Mouse (Mus musculus) erythroblast, embryonic 14.5 days (primary cell): ENCODE measurements around the gene Sh3bgr. TPM values are rescaled to one million over a fixed set of nuclear protein-coding genes. Genes with fewer than 3 reads are reported as not detected.

Experiments used
- H3K27me3 ChIP-seq: 2 replicates; pipeline ENCODE4 v1.6.1; 2012; ENCODE audit warnings: inconsistent platforms; ENCODE audit not compliant: control insufficient read depth
- H3K36me3 ChIP-seq: 2 replicates; pipeline ENCODE4 v1.6.1; 2012; ENCODE audit warnings: mild to moderate bottlenecking, inconsistent platforms; ENCODE audit not compliant: control insufficient read depth
- H3K4me1 ChIP-seq: 2 replicates; pipeline ENCODE4 v1.6.1; 2012; ENCODE audit warnings: inconsistent platforms; ENCODE audit not compliant: control insufficient read depth
- H3K4me3 ChIP-seq: replicated peaks from 2 replicates; pipeline ENCODE3; 2012; ENCODE audit warnings: moderate library complexity, mild to moderate bottlenecking, inconsistent platforms
- H3K9me3 ChIP-seq: 2 replicates; pipeline ENCODE4 v1.6.1; 2012; ENCODE audit warnings: low read length, inconsistent platforms, mixed read lengths; ENCODE audit not compliant: control insufficient read depth
- GATA1 ChIP-seq: IDR thresholded peaks from 2 replicates; pipeline ENCODE4 v1.6.1; 2012; ENCODE audit warnings: low read length, inconsistent platforms, mixed read lengths
- TAL1 ChIP-seq: IDR thresholded peaks from 3 replicates; pipeline ENCODE4 v1.6.1; 2012; ENCODE audit warnings: low read length, inconsistent platforms, mixed read lengths
- polyA plus RNA-seq: library from polyadenylated mRNA; stranded (reverse); fragments of >175 nt; gene quantifications from 2 replicates; pipeline ENCODE4 v1.2.3, GENCODE M21; 2012

Sh3bgr gene
- polyA plus RNA-seq = not detected in 2 replicates

DNA sequence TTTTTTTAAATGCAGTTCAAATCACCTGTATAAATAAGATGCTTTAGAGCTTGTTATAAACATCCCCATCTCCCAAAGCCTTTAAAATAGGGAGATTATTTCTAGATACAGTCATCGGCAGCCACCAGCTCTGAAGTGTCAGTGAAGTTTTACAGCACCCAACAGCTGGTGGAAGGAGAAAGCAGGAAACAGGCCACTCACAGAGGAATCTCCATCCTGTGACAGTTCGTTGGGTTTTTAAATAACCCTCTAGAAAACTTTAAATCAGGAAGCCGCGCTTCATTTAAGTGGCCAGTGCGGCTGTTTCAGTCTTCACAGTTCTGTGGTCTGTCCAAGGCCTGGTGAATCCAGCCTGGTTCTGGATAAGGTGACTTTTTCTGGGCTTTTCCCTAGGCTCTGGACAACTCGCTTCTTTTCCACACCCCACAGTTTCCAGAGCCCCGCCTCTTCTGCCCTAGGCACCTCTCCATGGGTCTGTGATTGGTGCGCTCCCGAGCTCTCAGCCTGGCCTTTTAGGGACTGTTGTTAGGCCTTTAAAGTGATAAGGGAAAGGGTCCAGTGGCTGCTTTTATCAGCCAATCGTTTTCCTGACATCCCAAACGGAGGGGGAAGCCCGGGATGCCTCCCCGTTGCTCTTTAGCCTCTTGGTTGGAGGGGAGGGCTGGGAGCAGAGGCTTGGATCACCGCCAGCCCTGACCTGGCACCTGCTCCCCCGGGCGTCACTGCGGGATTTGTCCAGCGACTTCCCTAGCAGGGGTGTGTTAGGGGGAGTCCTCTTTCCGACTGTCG, at the start of gene Sh3bgr:
Gene Sh3bgr, plus strand, starts transcription at position 538 of the 789 bp plus-strand sequence.
- Histone ChIP-seq H3K27me3 (peaks cover 2% of the 10 kb centered on the region; the same call in 1 of the 2 replicates), H3K4me3 (no peak within 1 kb of the TSS), H3K4me1 (no peaks in the 10 kb centered on the region), H3K36me3 (no peaks in the 10 kb centered on the region), H3K9me3 (no peaks in the 10 kb centered on the region)
- TF ChIP-seq GATA1 (no peak), TAL1 (no peak)

DNA sequence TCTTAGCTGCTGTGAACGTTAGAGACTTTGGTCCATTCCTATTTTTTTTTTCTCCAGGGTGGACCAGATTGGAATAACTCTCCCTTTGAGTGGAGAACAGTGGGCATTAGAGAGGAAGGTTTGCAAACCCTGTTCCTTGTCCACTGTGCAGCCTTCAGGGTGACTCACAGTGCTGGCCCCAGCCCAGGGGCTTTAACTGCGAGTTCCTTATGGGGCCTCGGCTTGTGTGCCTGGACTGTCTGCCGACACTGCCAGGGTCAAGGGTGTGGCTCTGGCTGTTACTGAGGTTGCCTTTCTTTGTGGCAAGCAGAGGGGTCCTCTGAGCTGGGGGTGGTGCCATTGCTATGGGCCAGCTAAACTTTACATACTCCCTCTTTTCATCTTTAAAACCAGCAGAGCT, 49.3 kb upstream of the Sh3bgr start:
- Histone ChIP-seq H3K4me1 (peaks cover 13% of the 10 kb centered on the region), H3K27me3 (no peaks in the 10 kb centered on the region), H3K9me3 (no peaks in the 10 kb centered on the region), H3K4me3 (no peak overlapping the region), H3K36me3 (peaks cover 10% of the 10 kb centered on the region)
- no peak for TF ChIP-seq GATA1
- no peak for TF ChIP-seq TAL1

DNA sequence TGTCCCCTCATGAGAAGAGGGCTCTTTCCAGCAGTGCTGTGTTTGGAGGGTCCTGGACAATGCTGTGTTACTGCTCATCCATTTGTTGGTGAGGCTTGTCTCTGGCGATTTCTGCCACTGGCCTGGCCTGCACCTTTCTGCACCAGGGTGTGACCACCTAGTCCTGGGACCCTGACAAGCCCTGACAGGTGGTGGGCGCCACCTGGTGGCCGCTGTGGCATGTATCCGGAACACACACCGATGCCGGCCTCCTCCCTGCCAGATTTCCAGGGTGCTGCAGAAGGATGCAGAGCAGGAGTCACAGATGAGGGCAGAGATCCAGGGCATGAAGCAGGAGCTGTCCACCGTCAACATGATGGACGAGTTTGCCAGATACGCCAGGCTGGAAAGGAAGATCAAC, 48.7 kb upstream of the Sh3bgr start:
- H3K4me3 ChIP-seq = no peak overlapping the region
- no peaks in the 10 kb centered on the region for H3K9me3 ChIP-seq
- H3K27me3 ChIP-seq = no peaks in the 10 kb centered on the region
- H3K4me1 ChIP-seq = peaks cover 8% of the 10 kb centered on the region
- H3K36me3 ChIP-seq = peaks cover 10% of the 10 kb centered on the region
- TF ChIP-seq TAL1 (no peak), GATA1 (no peak)

DNA sequence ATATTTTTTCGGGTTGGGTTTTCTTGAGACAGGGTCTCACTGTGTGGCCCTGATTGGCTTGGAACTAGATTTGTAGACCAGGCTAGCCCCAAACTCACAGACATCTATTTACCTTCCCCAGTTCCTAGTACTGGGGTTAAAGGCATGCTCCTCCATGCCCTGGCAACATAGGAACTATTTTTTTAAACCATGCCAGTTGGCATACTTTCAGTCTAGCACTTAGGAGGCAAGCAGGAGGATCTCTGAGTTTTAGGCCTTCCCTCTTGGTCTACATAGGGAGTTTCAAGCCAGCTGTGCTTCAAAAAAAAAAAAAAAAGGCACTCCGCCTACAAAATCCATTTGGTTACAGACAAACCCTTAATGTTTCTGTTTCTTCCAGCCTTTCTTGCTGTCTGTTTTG, 45.8 kb upstream of the Sh3bgr start:
- no peak for TF ChIP-seq GATA1
- TF ChIP-seq TAL1 = no peak
- H3K4me3 ChIP-seq = no peak overlapping the region
- H3K9me3 ChIP-seq = no peaks in the 10 kb centered on the region
- peaks cover 9% of the 10 kb centered on the region for H3K27me3 ChIP-seq
- H3K4me1 ChIP-seq = peaks cover 9% of the 10 kb centered on the region
- H3K36me3 ChIP-seq = peaks cover 14% of the 10 kb centered on the region

DNA sequence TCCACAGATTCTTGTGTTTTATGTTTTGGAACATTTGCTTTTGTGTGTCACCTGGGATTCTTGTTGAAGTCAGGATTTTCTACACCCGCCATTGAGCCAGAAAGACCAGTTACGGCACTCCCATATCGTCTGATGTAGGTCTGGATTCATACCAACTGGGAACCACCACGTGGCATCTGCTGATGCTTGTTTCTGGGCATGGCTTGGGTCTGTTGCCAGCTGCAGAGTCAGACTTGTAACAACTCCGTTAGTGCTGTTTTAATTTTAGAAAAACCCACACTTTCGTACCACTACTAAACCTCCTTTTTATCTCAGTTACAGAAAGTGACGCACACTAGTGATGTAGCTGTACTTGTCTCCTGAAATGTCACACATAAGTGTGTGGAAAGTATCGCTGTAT, 44.2 kb upstream of the Sh3bgr start:
- Histone ChIP-seq H3K36me3 (peaks cover 14% of the 10 kb centered on the region), H3K9me3 (no peaks in the 10 kb centered on the region), H3K27me3 (peaks cover 15% of the 10 kb centered on the region), H3K4me3 (no peak overlapping the region), H3K4me1 (peaks cover 11% of the 10 kb centered on the region)
- no peak for TF ChIP-seq TAL1
- TF ChIP-seq GATA1 = no peak

DNA sequence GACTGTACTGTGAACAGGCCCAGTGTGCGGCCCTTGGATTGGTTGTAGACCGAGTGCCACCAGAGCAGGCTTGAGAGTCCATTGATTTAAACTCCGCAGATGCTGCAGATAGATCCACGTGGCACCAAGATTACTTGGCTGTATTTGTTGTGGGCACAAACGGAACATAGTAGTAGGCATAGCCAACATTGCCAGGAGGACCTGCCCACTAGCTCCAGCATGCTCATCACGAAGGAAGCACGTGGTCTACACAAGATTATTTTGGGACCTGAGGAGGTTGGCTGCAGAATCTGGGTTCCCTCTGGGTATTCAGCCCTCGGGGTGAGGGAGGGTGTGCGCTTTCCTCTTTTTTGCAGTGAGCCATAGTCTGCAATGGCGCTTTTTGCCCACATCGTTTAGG, 43.1 kb upstream of the Sh3bgr start:
- Histone ChIP-seq H3K9me3 (no peaks in the 10 kb centered on the region), H3K27me3 (peaks cover 15% of the 10 kb centered on the region), H3K36me3 (peaks cover 14% of the 10 kb centered on the region), H3K4me1 (peaks cover 11% of the 10 kb centered on the region), H3K4me3 (no peak overlapping the region)
- no peak for TF ChIP-seq GATA1
- TF ChIP-seq TAL1 = no peak

DNA sequence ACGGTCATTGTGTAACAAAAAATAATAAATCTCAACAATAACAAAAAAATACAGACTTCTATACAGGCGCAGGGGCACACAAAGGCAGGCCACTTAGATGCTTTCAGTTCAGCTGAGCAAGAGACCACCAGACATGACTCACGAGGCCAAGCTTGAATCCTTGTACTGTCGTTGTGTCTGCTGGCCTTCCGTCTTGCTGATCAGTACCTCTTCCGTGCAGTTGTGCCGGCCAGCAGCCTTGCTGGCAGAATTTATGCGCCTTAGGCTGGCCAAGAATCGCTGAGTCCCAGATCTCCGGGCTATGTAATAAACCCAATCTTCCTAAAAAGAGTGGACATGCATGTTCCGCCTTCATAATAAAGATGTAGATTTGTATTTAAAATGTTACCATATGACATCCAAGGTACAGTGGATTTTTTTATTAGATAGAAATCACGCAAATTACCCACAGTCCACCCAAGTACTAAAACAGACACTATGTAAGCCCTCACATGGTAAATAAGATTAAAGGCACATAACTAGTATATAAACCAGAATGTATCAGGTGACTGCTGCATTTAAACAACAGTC, 41.7 kb upstream of the Sh3bgr start:
- no peaks in the 10 kb centered on the region for H3K9me3 ChIP-seq
- peaks cover 11% of the 10 kb centered on the region for H3K4me1 ChIP-seq
- H3K4me3 ChIP-seq = peak overlapping the region; percentile 58
- TF ChIP-seq TAL1 = no peak
- no peak for TF ChIP-seq GATA1
- H3K27me3 ChIP-seq = peaks cover 15% of the 10 kb centered on the region
- peaks cover 8% of the 10 kb centered on the region for H3K36me3 ChIP-seq

DNA sequence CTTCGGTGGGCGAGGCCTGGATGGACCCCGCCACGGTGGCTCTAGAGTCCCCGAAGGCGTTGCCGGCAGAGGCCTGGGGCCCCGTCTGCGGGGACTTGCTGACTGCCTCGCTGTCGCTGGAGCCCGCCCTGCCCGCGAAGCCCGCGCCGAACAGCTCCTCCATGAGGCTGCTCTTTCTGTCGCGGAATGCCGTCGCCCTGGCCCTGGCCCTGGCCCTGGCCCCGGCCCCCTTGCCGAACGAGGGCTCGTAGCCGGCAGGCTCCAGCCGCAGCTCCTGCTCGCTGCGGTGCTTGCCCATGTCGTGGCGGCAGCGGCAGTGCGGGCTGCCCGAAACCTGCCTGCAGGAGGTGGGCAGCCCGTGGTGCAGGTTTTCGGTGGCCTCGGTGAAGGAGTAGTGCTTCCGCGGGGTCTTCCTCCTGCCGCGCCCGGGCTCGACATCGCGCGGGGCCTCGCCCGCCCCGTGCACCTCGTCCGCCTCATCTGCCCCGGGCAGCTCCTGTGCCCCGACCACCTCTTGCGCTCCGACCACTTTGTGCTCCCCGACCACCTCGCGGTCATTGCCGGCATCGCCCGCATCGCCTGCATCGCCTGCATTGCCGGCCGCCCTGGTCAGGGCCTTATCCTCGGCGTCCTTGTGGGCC, 41.0 kb upstream of the Sh3bgr start:
- peaks cover 4% of the 10 kb centered on the region; the same call in 1 of the 2 replicates for H3K36me3 ChIP-seq
- peak overlapping the region; percentile 58 for H3K4me3 ChIP-seq
- H3K27me3 ChIP-seq = peaks cover 15% of the 10 kb centered on the region
- no peaks in the 10 kb centered on the region for H3K9me3 ChIP-seq
- no peak for TF ChIP-seq GATA1
- no peak for TF ChIP-seq TAL1
- H3K4me1 ChIP-seq = peaks cover 11% of the 10 kb centered on the region

DNA sequence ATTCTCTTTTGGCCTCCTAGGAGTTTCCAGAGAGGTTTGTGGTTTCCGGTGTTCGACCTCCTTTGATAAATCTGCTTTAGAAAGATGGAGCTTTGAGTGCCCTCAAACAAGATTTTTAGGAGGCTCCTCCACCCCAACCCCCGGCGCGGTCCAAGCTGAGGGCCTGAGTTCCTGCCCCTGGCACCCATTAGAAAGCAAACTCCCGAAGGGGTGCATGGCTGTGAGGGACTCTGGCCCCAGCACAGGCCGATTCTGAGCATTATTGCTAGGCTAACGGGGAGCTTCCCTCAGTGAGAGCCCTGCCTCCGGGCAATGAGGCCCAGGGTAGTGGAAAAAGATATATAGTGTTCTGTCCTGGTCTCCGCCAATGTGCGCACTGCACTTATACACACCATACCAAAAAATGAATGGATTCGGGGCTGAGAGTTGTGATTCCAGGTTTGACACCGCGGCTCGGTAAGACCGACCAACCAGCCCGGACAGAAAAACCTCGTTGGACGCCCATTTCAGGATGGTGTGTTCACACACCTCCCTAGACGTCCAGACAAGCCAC, 40.4 kb upstream of the Sh3bgr start:
- no peak for TF ChIP-seq TAL1
- no peak for TF ChIP-seq GATA1
- H3K27me3 ChIP-seq = peaks cover 15% of the 10 kb centered on the region
- H3K9me3 ChIP-seq = no peaks in the 10 kb centered on the region
- H3K4me3 ChIP-seq = peak overlapping the region; percentile 58
- peaks cover 4% of the 10 kb centered on the region; the same call in 1 of the 2 replicates for H3K36me3 ChIP-seq
- H3K4me1 ChIP-seq = peaks cover 11% of the 10 kb centered on the region
